ENCODE assay signal across 8 mouse cellular contexts in genomic region chr12:69682065-69682787, GRCm38 (mm10). TPM values are rescaled to one million over a fixed set of nuclear protein-coding genes. Genes with fewer than 3 reads are reported as not detected.
DNase-seq lines count a peak whose midpoint lies in the region; ATAC-seq and TF ChIP-seq lines count a peak whose summit lies in the region.

No protein-coding gene starts in this region.

- no peaks in the 10 kb centered on the region for H3K36me3 ChIP-seq in forebrain, embryonic 12.5 days (replicated peaks)
- H3K36me3 ChIP-seq in heart, postnatal 0 days (replicated peaks; ENCODE audit: control insufficient read depth, insufficient read depth, low read length) = no peaks in the 10 kb centered on the region
- no peaks in the 10 kb centered on the region for H3K36me3 ChIP-seq in neural tube, embryonic 15.5 days

- ATAC-seq in forebrain, embryonic 12.5 days (ENCODE audit: low FRiP score) = peak; percentile 90
- ATAC-seq in heart, postnatal 0 days (ENCODE audit: insufficient read depth, low read depth) = peak; percentile 88
- peak; percentile 89 for ATAC-seq in neural tube, embryonic 15.5 days (ENCODE audit: low FRiP score)

- H3K27me3 ChIP-seq in forebrain, embryonic 12.5 days = no peaks in the 10 kb centered on the region
- no peaks in the 10 kb centered on the region for H3K27me3 ChIP-seq in heart, postnatal 0 days (ENCODE audit: control insufficient read depth, insufficient read depth, low read length)
- no peaks in the 10 kb centered on the region for H3K27me3 ChIP-seq in neural tube, embryonic 15.5 days (replicated peaks)

- peak overlapping the region; percentile 93 for H3K4me3 ChIP-seq in forebrain, embryonic 12.5 days (replicated peaks)
- H3K4me3 ChIP-seq in heart, postnatal 0 days (ENCODE audit: low read depth, low read length) = peak overlapping the region; percentile 95
- H3K4me3 ChIP-seq in neural tube, embryonic 15.5 days (replicated peaks) = peak overlapping the region; percentile 98

- 1% methylated on average over 51 of the region's 54 CpGs for WGBS in forebrain, embryonic 12.5 days
- WGBS in heart, postnatal 0 days = 1% methylated on average over 43 of the region's 54 CpGs
- WGBS in neural tube, embryonic 15.5 days = under 1% methylated on average over 26 of the region's 54 CpGs

- peak overlapping the region; percentile 94 for H3K9ac ChIP-seq in forebrain, embryonic 12.5 days
- H3K9ac ChIP-seq in heart, postnatal 0 days (replicated peaks; ENCODE audit: low read depth, low read length) = peak overlapping the region; percentile 98
- peak overlapping the region; percentile 95 for H3K9ac ChIP-seq in neural tube, embryonic 15.5 days (replicated peaks)

- peak overlapping the region; percentile 80 for H3K4me2 ChIP-seq in forebrain, embryonic 12.5 days
- H3K4me2 ChIP-seq in heart, postnatal 0 days (ENCODE audit: low read depth, low read length) = peak overlapping the region; percentile 90
- H3K4me2 ChIP-seq in neural tube, embryonic 15.5 days = peak overlapping the region; percentile 77

- TF ChIP-seq EP300 in heart, postnatal 0 days (IDR thresholded peaks at IDR 0.05; ENCODE audit: low read depth) = no peak

- peak; percentile 66 for DNase-seq in ES-CJ7 (ENCODE audit: low read depth, low spot score)
- DNase-seq in c-Kit-positive CD71-positive TER-119-positive erythroid progenitor cells, embryonic 14.5 days (ENCODE audit: low spot score) = peak; percentile 82
- DNase-seq in heart, postnatal 0 days (ENCODE audit: low spot score) = peak; percentile 89
- DNase-seq in kidney, postnatal 4 days = peak; percentile 87 to 92
- DNase-seq in lung, adult 18-20 months = peak; percentile 83 to 87
- peak; percentile 84 for DNase-seq in testis, postnatal 14 days (ENCODE audit: low spot score)

- peak overlapping the region; percentile 96 for H3K27ac ChIP-seq in forebrain, embryonic 12.5 days
- H3K27ac ChIP-seq in heart, postnatal 0 days (ENCODE audit: low read depth) = peak overlapping the region; percentile 98
- peak overlapping the region; percentile 97 for H3K27ac ChIP-seq in neural tube, embryonic 15.5 days (replicated peaks)

- no peak for TF ChIP-seq CTCF in heart, postnatal 0 days (IDR thresholded peaks at IDR 0.05; ENCODE audit: low read depth)

- H3K4me1 ChIP-seq in forebrain, embryonic 12.5 days = peaks cover 15% of the 10 kb centered on the region
- peaks cover 17% of the 10 kb centered on the region for H3K4me1 ChIP-seq in heart, postnatal 0 days (ENCODE audit: control insufficient read depth, insufficient read depth)
- peaks cover 21% of the 10 kb centered on the region for H3K4me1 ChIP-seq in neural tube, embryonic 15.5 days

- H3K9me3 ChIP-seq in forebrain, embryonic 12.5 days = no peaks in the 10 kb centered on the region
- no peaks in the 10 kb centered on the region for H3K9me3 ChIP-seq in heart, postnatal 0 days (replicated peaks; ENCODE audit: control insufficient read depth, low read length)
- no peaks in the 10 kb centered on the region for H3K9me3 ChIP-seq in neural tube, embryonic 15.5 days (replicated peaks)

RNA-seq across cellular contexts. Expression of gene Sos2, which starts 0.6 kb away (rescaled TPM):
- 8.9 and 11.0 TPM in 2 replicates for polyA plus RNA-seq in forebrain, embryonic 12.5 days (2016; fragmentation: Nextera tagmentation; extraction: Ambion mirVana)
- total RNA-seq in heart, postnatal 0 days (2014; rRNA removed; ENCODE audit: low replicate concordance) = 10.8 and 12.9 TPM in 2 replicates
- 5.2 and 5.7 TPM in 2 replicates for polyA plus RNA-seq in heart, postnatal 0 days (2015; fragmentation: Nextera tagmentation; extraction: Ambion mirVana)
- 10.2 and 12.4 TPM in 2 replicates for polyA plus RNA-seq in neural tube, embryonic 15.5 days (2015; fragmentation: Nextera tagmentation; extraction: Ambion mirVana)

RNA-seq across cellular contexts. Expression of gene L2hgdh, which starts 42.4 kb away (rescaled TPM):
- polyA plus RNA-seq in forebrain, embryonic 12.5 days (2016; fragmentation: Nextera tagmentation; extraction: Ambion mirVana) = 15.7 and 16.2 TPM in 2 replicates
- 22.0 and 24.7 TPM in 2 replicates for total RNA-seq in heart, postnatal 0 days (2014; rRNA removed; ENCODE audit: low replicate concordance)
- 13.9 and 14.7 TPM in 2 replicates for polyA plus RNA-seq in heart, postnatal 0 days (2015; fragmentation: Nextera tagmentation; extraction: Ambion mirVana)
- 12.6 and 13.4 TPM in 2 replicates for polyA plus RNA-seq in neural tube, embryonic 15.5 days (2015; fragmentation: Nextera tagmentation; extraction: Ambion mirVana)

RNA-seq across cellular contexts. Expression of gene Atp5s, which starts 42.5 kb away (rescaled TPM):
- polyA plus RNA-seq in forebrain, embryonic 12.5 days (2016; fragmentation: Nextera tagmentation; extraction: Ambion mirVana) = 22.7 and 24.1 TPM in 2 replicates
- total RNA-seq in heart, postnatal 0 days (2014; rRNA removed; ENCODE audit: low replicate concordance) = 8.9 and 20.6 TPM in 2 replicates
- 40.9 and 41.4 TPM in 2 replicates for polyA plus RNA-seq in heart, postnatal 0 days (2015; fragmentation: Nextera tagmentation; extraction: Ambion mirVana)
- 37.6 and 40.3 TPM in 2 replicates for polyA plus RNA-seq in neural tube, embryonic 15.5 days (2015; fragmentation: Nextera tagmentation; extraction: Ambion mirVana)

Comparison
In these comparisons a context has a peak if more than half of its experiments do, and no peak if none do; other contexts are left out.
1. Peak in every context shown above with its lines: DNase-seq, ATAC-seq, H3K4me3 ChIP-seq and H3K27ac ChIP-seq.